ENCODE assay signal across 34 mouse cellular contexts in genomic region chr7:30794921-30795320, GRCm38 (mm10). TPM values are rescaled to one million over a fixed set of nuclear protein-coding genes. Genes with fewer than 3 reads are reported as not detected.
DNase-seq lines count a peak whose midpoint lies in the region; ATAC-seq and TF ChIP-seq lines count a peak whose summit lies in the region.
"Had no signal": no experiment of that assay in that cellular context is flagged by ENCODE, and none has a peak within 500 bp of the region (broad histone marks: within the 10 kb centered on the region; RNA-seq: fewer than 3 reads in every experiment).

No protein-coding gene starts in this region.

- in situ Hi-C loops in CH12.LX (cut with MboI; ENCODE audit: low pct_ligation_motif_present, low pct_unique_long_range_greater_than_20kb, low sequenced_read_pairs), result no loop called here

- H3K4me3 ChIP-seq in CH12.LX (replicated peaks in 1 of 3; ENCODE audit: low read depth in 2 of 3, low read length in 2 of 3, poor library complexity in 1 of 3), result no peak overlapping the region
- H3K4me3 ChIP-seq in bone marrow macrophage, adult 2 months (ENCODE audit: insufficient read depth, low read length), result no peak overlapping the region
- H3K4me3 ChIP-seq in stomach, postnatal 0 days (ENCODE audit: low read depth, low read length), result no peak overlapping the region
- H3K4me3 ChIP-seq: embryonic facial prominence, embryonic 12.5 days; forebrain, embryonic 10.5 days; hindbrain, embryonic 10.5 days; myocyte; neural tube, embryonic 12.5 days had no signal

- TF ChIP-seq CTCF in CH12.LX (conservative IDR thresholded peaks at IDR 0.05 in 1 of 2, IDR thresholded peaks at IDR 0.05 in 1 of 2; ENCODE audit: low read depth in 2 of 2, low read length in 2 of 2), result no peak
- TF ChIP-seq CTCF in bone marrow macrophage, adult 2 months (IDR thresholded peaks at IDR 0.05; ENCODE audit: low read depth, low read length), result no peak
- TF ChIP-seq CTCF in stomach, postnatal 0 days (IDR thresholded peaks at IDR 0.05; ENCODE audit: low read depth), result no peak

- H3K27me3 ChIP-seq in CH12.LX (replicated peaks), result no peaks in the 10 kb centered on the region
- H3K27me3 ChIP-seq in stomach, postnatal 0 days (ENCODE audit: control insufficient read depth, insufficient read depth, low read length), result no peaks in the 10 kb centered on the region
- H3K27me3 ChIP-seq: embryonic facial prominence, embryonic 12.5 days; neural tube, embryonic 12.5 days had no signal

- no peaks in the 10 kb centered on the region for H3K79me2 ChIP-seq in CH12.LX (replicated peaks; ENCODE audit: control insufficient read depth, extremely low read depth, insufficient read depth, poor library complexity, severe bottlenecking)

- peak; percentile 83 for DNase-seq in CH12.LX (ENCODE audit: extremely low read depth)
- no peak for DNase-seq in stomach, postnatal 0 days (ENCODE audit: low spot score)
- no peak for DNase-seq in frontal cortex, postnatal 14 days (ENCODE audit: low spot score in 2 of 2)
- DNase-seq in retina, embryonic 14.5 days (ENCODE audit: low spot score), result no peak
- DNase-seq in gastrocnemius, postnatal 25 days, result no peak
- DNase-seq: adrenal gland, adult 8-10 months; cerebellum, adult 2 months; cerebellum, postnatal 25 days; heart, postnatal 14 days; kidney, adult 2 months; kidney, postnatal 4 days; liver; lung, adult 2 months; lung, postnatal 10 days; thymus, postnatal 36 days had no signal

- H3K4me1 ChIP-seq in CH12.LX (ENCODE audit: control insufficient read depth in 1 of 2, insufficient read depth in 2 of 2), result peaks cover 0 to 17% of the 10 kb centered on the region in 2 experiments; a peak in 3 of 4 replicates
- peaks cover 12% of the 10 kb centered on the region for H3K4me1 ChIP-seq in bone marrow macrophage, adult 2 months (ENCODE audit: control insufficient read depth, insufficient read depth, low read length)
- no peaks in the 10 kb centered on the region for H3K4me1 ChIP-seq in stomach, postnatal 0 days (replicated peaks; ENCODE audit: control insufficient read depth, insufficient read depth)
- H3K4me1 ChIP-seq: embryonic facial prominence, embryonic 12.5 days; forebrain, embryonic 10.5 days; hindbrain, embryonic 10.5 days; neural tube, embryonic 12.5 days had no signal

- peaks cover 6% of the 10 kb centered on the region for H3K9me3 ChIP-seq in CH12.LX (replicated peaks; ENCODE audit: low read length)
- H3K9me3 ChIP-seq in stomach, postnatal 0 days (ENCODE audit: control insufficient read depth, low read length), result no peaks in the 10 kb centered on the region
- H3K9me3 ChIP-seq: embryonic facial prominence, embryonic 12.5 days had no signal

- peak; percentile 80 for ATAC-seq in megakaryocyte, adult 5-6 weeks (ENCODE audit: poor library complexity, severe bottlenecking)
- 0 out of 2 replicates have a peak, but pooled peaks have one; percentile 31 for ATAC-seq in stomach, postnatal 0 days (ENCODE audit: low FRiP score, low TSS enrichment)
- ATAC-seq: forebrain, embryonic 16.5 days; hindbrain, embryonic 16.5 days; midbrain, embryonic 16.5 days had no signal

- H3K9ac ChIP-seq in CH12.LX (ENCODE audit: insufficient read depth, low read depth), result no peak overlapping the region
- no peak overlapping the region for H3K9ac ChIP-seq in stomach, postnatal 0 days (ENCODE audit: low read length)
- H3K9ac ChIP-seq: embryonic facial prominence, embryonic 12.5 days; liver, embryonic 14.5 days; neural tube, embryonic 12.5 days had no signal

- TF ChIP-seq POLR2A in CH12.LX (IDR thresholded peaks at IDR 0.05; ENCODE audit: low read depth, low read length), result no peak
- no peak for TF ChIP-seq POLR2A in bone marrow macrophage, adult 2 months (IDR thresholded peaks at IDR 0.05; ENCODE audit: borderline replicate concordance, low read depth, low read length)

- dilution Hi-C loops in CH12.LX (cut with MboI; ENCODE audit: extremely low pct_ligation_motif_present, extremely low pct_unique_long_range_greater_than_20kb, low sequenced_read_pairs), result no loop called here

- H3K27ac ChIP-seq in CH12.LX (ENCODE audit: insufficient read depth, low read depth), result no peak overlapping the region
- peak overlapping the region; percentile 37; the same call in 1 of the 2 replicates for H3K27ac ChIP-seq in bone marrow macrophage, adult 2 months (ENCODE audit: insufficient read depth, low read depth, low read length)
- no peak overlapping the region for H3K27ac ChIP-seq in stomach, postnatal 0 days (replicated peaks)
- H3K27ac ChIP-seq: embryonic facial prominence, embryonic 12.5 days; forebrain, embryonic 10.5 days; hindbrain, embryonic 10.5 days; kidney, postnatal 0 days; liver, embryonic 14.5 days; neural tube, embryonic 12.5 days had no signal

- no peak overlapping the region for H3K4me2 ChIP-seq in CH12.LX (ENCODE audit: insufficient read depth, low read depth, poor library complexity, severe bottlenecking)
- H3K4me2 ChIP-seq in stomach, postnatal 0 days (replicated peaks; ENCODE audit: low read depth), result no peak overlapping the region
- H3K4me2 ChIP-seq: embryonic facial prominence, embryonic 12.5 days; midbrain, embryonic 11.5 days; neural tube, embryonic 12.5 days had no signal

- peak; percentile 80 for TF ChIP-seq EP300 in CH12.LX (IDR thresholded peaks at IDR 0.05; ENCODE audit: low read length)
- no peak for TF ChIP-seq EP300 in stomach, postnatal 0 days (optimal IDR thresholded peaks at IDR 0.05)

- H3K36me3 ChIP-seq in CH12.LX (replicated peaks in 1 of 2; ENCODE audit: control insufficient read depth in 1 of 2, insufficient read depth in 1 of 2, low read length in 1 of 2), result no peaks in the 10 kb centered on the region
- no peaks in the 10 kb centered on the region for H3K36me3 ChIP-seq in stomach, postnatal 0 days (ENCODE audit: control insufficient read depth, insufficient read depth, low read length)
- H3K36me3 ChIP-seq: embryonic facial prominence, embryonic 12.5 days; forebrain, embryonic 10.5 days; hindbrain, embryonic 10.5 days; neural tube, embryonic 12.5 days had no signal

- TF ChIP-seq RAD21 in CH12.LX (IDR thresholded peaks at IDR 0.05; ENCODE audit: low read depth, low read length), result no peak

TF ChIP-seq in CH12.LX, 34 proteins besides CTCF, POLR2A, EP300 and RAD21 (continues in another document):
- TF ChIP-seq JUN (IDR thresholded peaks at IDR 0.05; ENCODE audit: insufficient read depth, low read depth, low read length) (peak; percentile 79), JUND (conservative IDR thresholded peaks at IDR 0.05; ENCODE audit: low read depth, low read length) (peak; percentile 90), ZMIZ1 (IDR thresholded peaks at IDR 0.05; ENCODE audit: low read depth, low read length) (no peak), CHD1 (IDR thresholded peaks at IDR 0.05; ENCODE audit: low read depth, low read length) (no peak), MAZ (IDR thresholded peaks at IDR 0.05; ENCODE audit: low read depth, low read length) (no peak), ETS1 (conservative IDR thresholded peaks at IDR 0.05; ENCODE audit: low read depth, low read length) (peak; percentile 89)

RNA-seq across cellular contexts. Expression of gene Krtdap, which starts 7.2 kb away (rescaled TPM):
- total RNA-seq in CH12.LX (2012; rRNA removed) (not detected in 2 replicates), CH12.LX (2014; rRNA removed) (not detected in 2 replicates)
- polyA plus RNA-seq in CH12.LX (2012; ENCODE audit: insufficient read length, low read depth), result not detected in 2 replicates
- polyA plus RNA-seq in bone marrow macrophage, adult 2 months (2012; ENCODE audit: insufficient read depth, insufficient read length, missing spikeins), result not detected in 2 replicates
- total RNA-seq in megakaryocyte, adult 5-6 weeks (2015), result not detected in 2 replicates
- not detected in 2 replicates for total RNA-seq in megakaryocyte, adult 5-6 weeks (2017)
- 12,744 and 13,054 TPM in 2 replicates for polyA plus RNA-seq in stomach, postnatal 0 days (2015; fragmentation: Nextera tagmentation; extraction: Ambion mirVana)
- 1 to 10 TPM in 1 of 2 experiments, under 1 TPM in 1; 0.97 to 2.8 TPM for total RNA-seq in gastrocnemius, postnatal 25 days (2021)
- total RNA-seq: adrenal gland, adult 8-10 months; heart, postnatal 14 days; layer of hippocampus, adult 8-10 months; layer of hippocampus, postnatal 25 days had no signal
- polyA plus RNA-seq: cerebellum, adult 2 months; forebrain, embryonic 10.5 days; forebrain, embryonic 16.5 days; heart, embryonic 14.5 days; hindbrain, embryonic 10.5 days; kidney, adult 2 months; limb, embryonic 11.5 days; liver, embryonic 14.5 days; midbrain, embryonic 11.5 days; midbrain, embryonic 16.5 days; myocyte; neural tube, embryonic 12.5 days had no signal

RNA-seq across cellular contexts. Expression of gene Ffar2, which starts 28.7 kb away (rescaled TPM):
- total RNA-seq in CH12.LX (2012; rRNA removed) (0.08 TPM in 1 of 2 replicates, not detected in the other), CH12.LX (2014; rRNA removed) (not detected in 2 replicates)
- polyA plus RNA-seq in CH12.LX (2012; ENCODE audit: insufficient read length, low read depth), result 0.51 and 0.52 TPM in 2 replicates
- not detected in 2 replicates for polyA plus RNA-seq in bone marrow macrophage, adult 2 months (2012; ENCODE audit: insufficient read depth, insufficient read length, missing spikeins)
- total RNA-seq in megakaryocyte, adult 5-6 weeks (2015), result 3.4 and 4.0 TPM in 2 replicates
- 12.2 and 15.3 TPM in 2 replicates for total RNA-seq in megakaryocyte, adult 5-6 weeks (2017)
- polyA plus RNA-seq in stomach, postnatal 0 days (2015; fragmentation: Nextera tagmentation; extraction: Ambion mirVana), result 1.7 TPM in 2 replicates
- 1 to 10 TPM in 1 of 2 experiments, not detected in 1; 2.4 TPM for total RNA-seq in gastrocnemius, postnatal 25 days (2021)
- total RNA-seq: layer of hippocampus, postnatal 25 days had no signal
- polyA plus RNA-seq: embryonic facial prominence, embryonic 12.5 days; forebrain, embryonic 10.5 days; forebrain, embryonic 16.5 days; hindbrain, embryonic 10.5 days; limb, embryonic 11.5 days; midbrain, embryonic 11.5 days; myocyte had no signal

RNA-seq across cellular contexts. Expression of gene Dmkn, which starts 31.4 kb away (rescaled TPM):
- not detected in 2 replicates for total RNA-seq in CH12.LX (2012; rRNA removed)
- total RNA-seq in CH12.LX (2014; rRNA removed), result not detected in 2 replicates
- not detected in 2 replicates for polyA plus RNA-seq in CH12.LX (2012; ENCODE audit: insufficient read length, low read depth)
- polyA plus RNA-seq in bone marrow macrophage, adult 2 months (2012; ENCODE audit: insufficient read depth, insufficient read length, missing spikeins), result 1.7 and 3.6 TPM in 2 replicates
- total RNA-seq in megakaryocyte, adult 5-6 weeks (2015), result 15.1 and 17.1 TPM in 2 replicates
- 24.6 and 25.7 TPM in 2 replicates for total RNA-seq in megakaryocyte, adult 5-6 weeks (2017)
- polyA plus RNA-seq in stomach, postnatal 0 days (2015; fragmentation: Nextera tagmentation; extraction: Ambion mirVana), result 1,959 and 2,038 TPM in 2 replicates
- under 1 TPM; 0.43 to 0.51 TPM for total RNA-seq in gastrocnemius, postnatal 25 days (2021)
- polyA plus RNA-seq: embryonic facial prominence, embryonic 12.5 days; forebrain, embryonic 10.5 days; limb, embryonic 11.5 days; midbrain, embryonic 11.5 days; myocyte had no signal

RNA-seq across cellular contexts. Expression of gene Sbsn, which starts 43.6 kb away (rescaled TPM):
- total RNA-seq in CH12.LX (2012; rRNA removed), result 0.59 and 0.76 TPM in 2 replicates
- total RNA-seq in CH12.LX (2014; rRNA removed), result 0.30 TPM in 1 of 2 replicates, not detected in the other
- 0.69 and 1.1 TPM in 2 replicates for polyA plus RNA-seq in CH12.LX (2012; ENCODE audit: insufficient read length, low read depth)
- polyA plus RNA-seq in bone marrow macrophage, adult 2 months (2012; ENCODE audit: insufficient read depth, insufficient read length, missing spikeins), result 6.9 and 8.3 TPM in 2 replicates
- total RNA-seq in megakaryocyte, adult 5-6 weeks (2015), result 0.22 and 3.2 TPM in 2 replicates
- 0.49 and 0.88 TPM in 2 replicates for total RNA-seq in megakaryocyte, adult 5-6 weeks (2017)
- polyA plus RNA-seq in stomach, postnatal 0 days (2015; fragmentation: Nextera tagmentation; extraction: Ambion mirVana), result 438 and 453 TPM in 2 replicates
- 1 to 10 TPM; 2.3 to 5.6 TPM for total RNA-seq in gastrocnemius, postnatal 25 days (2021)

RNA-seq across cellular contexts. Expression of gene Gapdhs, which starts 51.4 kb away (rescaled TPM):
- total RNA-seq in CH12.LX (2012; rRNA removed) (0.42 and 0.89 TPM in 2 replicates), CH12.LX (2014; rRNA removed) (not detected in 2 replicates)
- 1.7 and 2.9 TPM in 2 replicates for polyA plus RNA-seq in CH12.LX (2012; ENCODE audit: insufficient read length, low read depth)
- polyA plus RNA-seq in bone marrow macrophage, adult 2 months (2012; ENCODE audit: insufficient read depth, insufficient read length, missing spikeins), result not detected in 2 replicates
- not detected in 2 replicates for total RNA-seq in megakaryocyte, adult 5-6 weeks (2015)
- not detected in 2 replicates for total RNA-seq in megakaryocyte, adult 5-6 weeks (2017)
- polyA plus RNA-seq in stomach, postnatal 0 days (2015; fragmentation: Nextera tagmentation; extraction: Ambion mirVana), result 0.27 and 0.30 TPM in 2 replicates
- total RNA-seq in gastrocnemius, postnatal 25 days (2021), result not detected
- total RNA-seq: adrenal gland, adult 8-10 months; gastrocnemius, adult 8-10 months; heart, postnatal 14 days; layer of hippocampus, adult 8-10 months; layer of hippocampus, postnatal 25 days had no signal
- polyA plus RNA-seq: cerebellum, adult 2 months; intestine, embryonic 14.5 days; liver, embryonic 14.5 days had no signal

Comparison
In these comparisons a context has a peak if more than half of its experiments do, and no peak if none do; other contexts are left out.
1. RNA of gene Dmkn, which starts 31.4 kb away (total RNA-seq): 15.1 to 25.7 TPM in megakaryocyte, adult 5-6 weeks; 0.43 to 0.51 TPM in gastrocnemius, postnatal 25 days and not detected in CH12.LX; every median in the first group is over 10 times any median in the second.